Mouse (Mus musculus) kidney, adult 8-10 months (tissue): ENCODE results near the gene Taar6.

Experiments
- DNase-seq, 2 experiments: peaks; one replicate each; pipeline ENCODE4 v3.0.0; 2022

Taar6 gene

DNA sequence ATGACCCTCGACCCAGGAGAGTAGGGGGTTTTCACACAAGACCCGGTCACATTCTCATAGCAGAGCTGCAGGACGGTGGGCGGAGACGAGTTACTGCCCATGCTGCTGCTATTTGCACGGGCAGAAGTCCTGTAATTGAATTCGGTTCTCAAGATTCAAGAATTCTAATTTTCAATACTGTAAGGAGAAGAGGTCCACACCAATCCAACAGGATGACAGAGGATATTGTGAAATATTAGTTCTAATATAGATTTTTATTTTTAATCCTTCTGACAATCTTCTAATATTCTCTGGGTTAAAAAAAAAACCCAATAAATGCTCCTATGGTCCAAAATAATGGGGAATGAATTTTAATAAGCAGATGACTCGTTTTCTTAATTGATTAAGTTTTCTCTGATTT lies at the start of gene Taar6:
Gene Taar6, minus strand, starts transcription at position 101 of the 400 bp plus-strand sequence.
- no peak for DNase-seq

GRCm38 (mm10) chr10:24031347-24031746 lies 45.9 kb upstream of the Taar6 start:
- DNase-seq = no peak

DNA sequence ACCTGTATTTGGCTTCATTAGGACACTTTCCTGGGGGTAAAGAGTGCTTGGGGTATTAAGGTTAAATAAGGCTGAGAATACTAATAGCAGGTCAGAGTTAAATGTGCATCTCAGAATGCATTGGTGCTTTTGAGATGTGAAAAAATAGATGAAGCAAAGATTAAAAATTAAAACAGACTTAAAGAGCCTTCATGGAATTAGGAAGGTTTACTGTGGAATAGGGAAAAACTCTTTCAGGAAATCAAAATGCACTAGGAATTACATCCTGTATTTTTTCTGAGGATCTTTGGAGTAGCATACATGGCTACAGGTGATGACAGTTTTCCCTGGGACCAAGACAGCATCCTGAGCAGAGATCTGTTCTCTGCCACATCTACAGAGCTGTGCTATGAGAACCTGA lies 41.5 kb upstream of the Taar6 start, which contains the start of gene Taar7d:
Gene Taar7d, plus strand, starts transcription at position 301 of the 400 bp plus-strand sequence.
- DNase-seq = no peak

DNA sequence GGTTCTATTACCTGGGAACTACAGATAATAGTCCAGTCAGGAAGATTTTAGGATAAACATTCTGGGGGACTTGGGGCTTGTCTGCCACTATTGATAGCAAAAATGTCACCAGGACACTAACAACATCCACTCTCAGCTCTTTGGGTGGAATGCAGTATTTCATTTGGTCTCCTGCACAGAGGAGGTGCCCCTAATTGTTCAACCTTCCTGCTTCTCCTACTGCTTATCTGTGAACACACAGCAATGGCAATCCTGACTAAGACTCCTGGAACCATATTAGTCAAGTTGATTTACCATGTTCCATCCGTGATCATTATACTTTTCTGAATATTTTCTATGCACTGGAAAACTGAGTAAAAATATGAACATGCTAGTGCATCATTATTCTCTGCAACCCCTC lies 22.7 kb upstream of the Taar6 start:
- no peak for DNase-seq

DNA sequence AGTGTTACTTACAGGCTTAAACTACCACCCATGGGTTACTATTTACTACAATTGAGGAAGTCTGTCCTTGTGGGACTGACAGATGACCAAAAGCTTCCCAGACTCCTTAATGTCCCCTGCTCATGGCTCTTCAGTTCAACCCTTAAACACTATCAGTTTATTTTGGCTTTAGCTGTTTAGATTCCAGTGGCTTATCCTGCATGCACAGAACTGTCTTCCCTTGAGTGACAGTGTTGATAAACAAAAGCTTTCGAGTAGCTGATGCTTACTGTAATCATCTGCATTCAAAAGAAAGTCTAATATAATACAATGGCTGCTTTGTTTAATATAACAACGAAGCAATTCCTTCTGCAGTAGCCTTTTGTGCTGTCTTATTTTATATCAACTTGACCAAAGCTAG lies 21.6 kb upstream of the Taar6 start:
- DNase-seq = no peak

- DNase-seq = no peak
Measured at GRCm38 (mm10) chr10:24006442-24006841, 21.0 kb upstream of the Taar6 start.

GRCm38 (mm10) chr10:23999639-24000038 lies 14.2 kb upstream of the Taar6 start, which contains the start of gene Taar7b:
Taar7b (plus strand) TSS chr10:23999939.
- DNase-seq = no peak

- no peak for DNase-seq
Measured at GRCm38 (mm10) chr10:23993381-23993780, 7.9 kb upstream of the Taar6 start, which contains the start of gene Taar7a. Taar7a (minus strand) TSS chr10:23993481.

DNA sequence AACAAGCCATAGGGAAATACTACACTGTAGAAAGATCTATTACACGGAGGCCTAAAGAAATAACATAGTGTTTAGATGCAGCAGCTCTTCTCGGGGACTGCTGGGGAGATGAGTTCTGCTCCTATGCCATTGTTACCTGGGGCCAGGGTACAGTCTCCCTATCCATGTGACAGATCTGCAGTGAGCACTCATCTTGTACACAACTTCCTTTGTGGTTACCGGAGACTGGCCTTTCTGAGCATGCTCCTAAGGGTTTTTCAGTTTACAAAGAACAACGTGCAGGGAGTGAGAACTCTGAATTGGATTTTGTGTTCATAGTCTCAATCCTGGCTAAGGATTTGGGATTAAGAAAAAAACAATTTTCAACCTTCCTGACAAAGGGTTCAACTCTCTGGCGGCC lies 973 bp upstream of the Taar6 start:
- DNase-seq = no peak

- peak; percentile 75 to 78 for DNase-seq
Measured at GRCm38 (mm10) chr10:23978901-23979705, 6.3 kb downstream of the Taar6 start.

GRCm38 (mm10) chr10:23977958-23978357 lies 7.5 kb downstream of the Taar6 start:
- no peak for DNase-seq

DNA sequence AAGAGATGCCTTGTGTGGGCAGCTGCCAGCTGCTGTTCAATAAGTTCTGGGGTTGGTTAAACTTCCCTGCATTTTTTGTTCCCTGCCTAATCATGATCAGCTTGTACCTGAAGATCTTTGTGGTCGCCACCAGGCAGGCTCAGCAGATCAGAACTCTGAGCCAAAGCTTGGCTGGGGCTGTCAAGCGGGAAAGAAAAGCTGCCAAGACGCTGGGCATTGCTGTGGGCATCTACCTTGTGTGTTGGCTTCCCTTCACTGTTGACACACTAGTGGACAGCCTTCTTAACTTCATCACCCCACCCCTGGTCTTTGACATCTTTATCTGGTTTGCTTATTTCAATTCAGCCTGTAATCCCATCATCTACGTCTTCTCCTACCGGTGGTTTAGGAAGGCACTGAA lies 14.2 kb downstream of the Taar6 start:
- no peak for DNase-seq

DNA sequence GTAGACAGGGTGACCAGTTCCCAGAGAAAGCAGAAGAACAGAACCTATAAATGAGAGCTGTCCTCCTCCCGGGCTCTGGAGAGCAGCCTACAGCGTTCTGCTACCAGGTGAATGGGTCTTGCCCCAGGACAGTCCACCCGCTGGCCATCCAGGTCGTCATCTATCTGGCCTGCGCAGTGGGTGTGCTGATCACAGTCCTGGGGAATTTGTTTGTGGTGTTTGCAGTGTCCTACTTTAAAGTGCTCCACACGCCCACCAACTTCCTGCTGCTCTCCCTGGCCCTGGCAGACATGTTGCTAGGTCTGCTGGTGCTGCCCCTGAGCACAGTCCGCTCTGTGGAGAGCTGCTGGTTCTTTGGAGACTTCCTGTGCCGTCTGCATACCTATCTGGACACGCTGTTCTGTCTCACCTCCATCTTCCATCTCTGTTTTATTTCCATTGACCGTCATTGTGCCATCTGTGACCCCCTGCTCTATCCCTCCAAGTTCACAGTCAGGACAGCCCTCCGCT lies 14.7 kb downstream of the Taar6 start, which contains the start of gene Taar5:
Gene Taar5, plus strand, starts transcription at position 51 of the 510 bp plus-strand sequence.
- DNase-seq = no peak

DNA sequence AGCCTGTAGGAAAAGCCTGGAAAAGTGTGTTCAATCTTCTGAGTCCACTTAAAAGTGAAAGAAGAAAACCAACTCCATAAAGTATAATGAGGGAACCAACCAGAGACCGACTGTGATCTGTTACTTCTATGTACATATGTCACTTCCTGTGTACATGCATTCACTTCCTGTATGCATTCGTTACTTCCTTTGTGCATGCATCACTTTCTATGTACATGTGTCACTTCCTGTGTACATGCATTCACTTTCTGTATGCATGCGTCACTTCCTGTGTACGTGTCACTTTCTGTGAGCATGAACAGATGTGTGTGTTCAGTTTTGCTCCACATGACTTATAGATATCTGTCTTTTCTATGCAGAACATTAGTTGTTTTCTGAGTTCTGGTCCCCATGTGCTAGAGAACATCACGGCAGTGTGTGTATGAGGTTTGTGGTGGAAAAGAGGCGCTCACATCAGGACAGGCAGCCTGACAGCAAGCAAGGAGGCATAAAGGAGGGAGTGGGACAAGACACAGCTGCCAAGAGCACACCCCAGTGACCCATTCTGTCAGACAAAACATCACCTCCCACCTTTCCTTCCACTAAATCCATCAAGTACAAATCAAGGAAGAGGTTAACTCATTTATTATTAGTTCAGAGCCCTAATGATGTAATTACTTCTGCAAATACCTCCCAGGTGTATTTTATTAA lies 20.4 kb downstream of the Taar6 start:
- DNase-seq = no peak

DNA sequence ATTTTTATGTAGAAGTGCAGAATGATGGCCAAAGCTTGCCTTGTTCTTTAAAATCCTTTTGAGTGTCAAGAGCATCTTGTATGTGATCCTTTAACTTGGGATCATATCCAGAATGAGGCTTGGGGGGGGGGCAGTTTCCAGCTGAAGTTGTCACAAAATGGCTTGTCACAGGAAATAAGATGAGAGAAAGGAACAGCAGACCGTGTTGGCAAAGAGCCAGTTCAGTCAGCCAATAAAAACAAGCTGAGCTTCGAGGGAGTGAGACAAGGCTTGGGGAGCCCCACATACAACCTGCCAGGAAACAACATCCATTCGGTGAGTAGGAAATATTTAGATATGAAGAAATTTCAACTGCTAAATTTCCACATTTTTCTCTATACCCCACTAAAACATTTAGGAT lies 22.0 kb downstream of the Taar6 start:
- no peak for DNase-seq

GRCm38 (mm10) chr10:23960444-23960915 lies 25.0 kb downstream of the Taar6 start, which contains the start of gene Taar4:
Taar4 (plus strand) TSS chr10:23960494.
- no peak for DNase-seq

GRCm38 (mm10) chr10:23959071-23959470 lies 26.4 kb downstream of the Taar6 start:
- peak; percentile 56 to 62 for DNase-seq

DNA sequence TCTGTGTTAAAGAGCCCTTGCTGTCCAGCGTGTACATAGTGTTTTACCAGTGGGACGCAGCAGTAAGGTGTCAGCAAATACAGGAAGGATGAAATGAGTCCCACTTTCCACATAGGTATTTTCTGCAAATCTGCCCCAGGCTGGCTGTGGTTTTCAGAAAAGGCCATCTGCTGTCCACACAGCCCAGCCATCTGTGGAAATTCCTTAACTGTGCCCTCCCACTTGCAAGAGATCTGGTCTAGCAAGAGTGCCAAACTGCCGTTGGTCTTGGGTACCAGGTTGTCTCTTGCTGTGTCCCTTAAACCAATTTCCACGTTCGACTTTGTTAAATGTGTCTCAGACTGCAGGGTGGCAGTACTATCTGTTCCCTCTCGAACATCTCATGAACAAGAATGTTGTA lies 33.7 kb downstream of the Taar6 start:
- no peak for DNase-seq

GRCm38 (mm10) chr10:23949508-23950005 lies 35.9 kb downstream of the Taar6 start, which contains the start of gene Taar3:
Taar3 (plus strand) TSS chr10:23949558.
- no peak for DNase-seq

DNA sequence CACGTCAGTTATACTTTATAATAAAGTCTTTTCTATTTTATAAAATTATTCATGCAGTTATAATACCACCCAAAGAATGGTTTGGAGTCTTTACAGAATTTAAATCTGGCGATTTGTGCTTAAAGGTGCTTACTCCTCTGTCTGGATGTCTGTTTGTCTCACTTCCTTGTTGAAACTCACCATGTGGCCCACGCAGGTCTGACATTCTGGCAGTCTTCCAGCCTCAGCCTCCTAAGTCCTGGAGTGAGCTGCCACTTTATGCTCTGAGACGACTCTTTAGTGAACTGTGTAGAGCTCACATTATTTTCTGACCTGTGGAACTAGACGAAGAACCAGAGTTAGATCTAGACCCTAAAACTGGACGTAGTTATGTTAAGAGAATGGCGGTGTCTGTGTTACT lies 37.4 kb downstream of the Taar6 start:
- DNase-seq = no peak

DNA sequence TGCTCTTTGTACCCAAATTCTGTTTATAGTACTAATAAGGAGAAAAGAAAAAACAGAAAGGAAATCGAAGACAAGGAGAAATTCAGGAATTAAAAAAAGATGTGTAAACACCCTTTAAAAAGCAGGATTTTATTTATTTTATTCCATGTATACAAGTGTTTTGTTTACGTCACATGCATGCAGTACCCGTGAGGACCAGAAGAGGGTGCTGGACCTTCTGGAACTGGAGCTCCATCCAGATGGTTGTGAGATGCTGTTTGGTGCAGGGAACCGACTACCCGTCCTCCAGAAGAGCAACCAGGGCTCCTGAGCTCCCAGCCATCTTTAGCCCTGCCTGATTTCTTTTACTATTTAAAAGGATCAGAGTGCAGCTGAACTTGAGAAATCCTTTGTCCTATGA lies 43.0 kb downstream of the Taar6 start:
- DNase-seq = peak in 1 of 2 experiments; percentile 8

- DNase-seq = no peak
Measured at GRCm38 (mm10) chr10:23938312-23938711, 47.1 kb downstream of the Taar6 start, which contains the start of gene Taar2. Taar2 (plus strand) TSS chr10:23938572.

- DNase-seq = no peak
Measured at GRCm38 (mm10) chr10:23937613-23938012, 47.8 kb downstream of the Taar6 start.
